ENCODE assay signal across 10 mouse cellular contexts in genomic region chr11:61142262-61142661, GRCm38 (mm10). TPM values are rescaled to one million over a fixed set of nuclear protein-coding genes. Genes with fewer than 3 reads are reported as not detected.
DNase-seq lines count a peak whose midpoint lies in the region; ATAC-seq and TF ChIP-seq lines count a peak whose summit lies in the region.
"Had no signal": no experiment of that assay in that cellular context is flagged by ENCODE, and none has a peak within 500 bp of the region (broad histone marks: within the 10 kb centered on the region; RNA-seq: fewer than 3 reads in every experiment).

No protein-coding gene starts in this region.

- WGBS in liver, embryonic 11.5 days = 25% methylated on average over 3 of the region's 3 CpGs
- WGBS in hindbrain, postnatal 0 days = 76% methylated on average over 3 of the region's 3 CpGs

- no peak for TF ChIP-seq CTCF in hindbrain, postnatal 0 days (IDR thresholded peaks at IDR 0.05; ENCODE audit: low read depth)
- TF ChIP-seq CTCF in layer of hippocampus, adult 2 months (conservative IDR thresholded peaks at IDR 0.05) = no peak

- H3K27me3 ChIP-seq in liver, embryonic 11.5 days (replicated peaks; ENCODE audit: control insufficient read depth, insufficient read depth, low read length) = peaks cover 2% of the 10 kb centered on the region; the same call in 1 of the 2 replicates
- no peaks in the 10 kb centered on the region for H3K27me3 ChIP-seq in hindbrain, postnatal 0 days (ENCODE audit: insufficient read depth, low read length)

- ATAC-seq in liver, embryonic 11.5 days (replicated peaks; ENCODE audit: low FRiP score) = no peak
- no peak for ATAC-seq in hindbrain, postnatal 0 days

- peaks cover 18% of the 10 kb centered on the region for H3K4me1 ChIP-seq in liver, embryonic 11.5 days (replicated peaks; ENCODE audit: control insufficient read depth, insufficient read depth, low read length)
- 0 out of 2 replicates have a peak, but pooled peaks cover 4% of the 10 kb centered on the region for H3K4me1 ChIP-seq in hindbrain, postnatal 0 days (ENCODE audit: insufficient read depth, low read length)

- no peaks in the 10 kb centered on the region for H3K36me3 ChIP-seq in liver, embryonic 11.5 days (ENCODE audit: control insufficient read depth, insufficient read depth, low read length)
- H3K36me3 ChIP-seq in hindbrain, postnatal 0 days (ENCODE audit: insufficient read depth, low read length) = no peaks in the 10 kb centered on the region

- H3K27ac ChIP-seq in liver, embryonic 11.5 days (ENCODE audit: low read depth, low read length) = peak overlapping the region; percentile 48; the same call in 1 of the 2 replicates
- no peak overlapping the region for H3K27ac ChIP-seq in hindbrain, postnatal 0 days
- no peak overlapping the region for H3K27ac ChIP-seq in layer of hippocampus, adult 2 months

- no peaks in the 10 kb centered on the region for H3K9me3 ChIP-seq in liver, embryonic 11.5 days (ENCODE audit: control insufficient read depth, low read length)
- H3K9me3 ChIP-seq in hindbrain, postnatal 0 days (ENCODE audit: low read length) = no peaks in the 10 kb centered on the region

- peak; percentile 94 for DNase-seq in 416B (ENCODE audit: low read depth)
- peak; percentile 17 for DNase-seq in ES-CJ7 (ENCODE audit: low read depth, low spot score)
- no peak for DNase-seq in liver, embryonic 11.5 days (ENCODE audit: low spot score)
- peak; percentile 74 for DNase-seq in naive thymus-derived CD4-positive, alpha-beta T cell, adult 2 months (ENCODE audit: low read depth)
- no peak for DNase-seq in hindbrain, postnatal 0 days (ENCODE audit: low spot score)
- no peak for DNase-seq in cerebellum, postnatal 10 days
- no peak for DNase-seq in testis, postnatal 14 days (ENCODE audit: low spot score)
- DNase-seq in layer of hippocampus, adult 2 months (ENCODE audit: low spot score in 2 of 2) = no peak
- DNase-seq: cerebellum, postnatal 25 days; right cerebral cortex, postnatal 25 days had no signal

- peak overlapping the region; percentile 60 for H3K4me2 ChIP-seq in liver, embryonic 11.5 days
- H3K4me2 ChIP-seq in hindbrain, postnatal 0 days (ENCODE audit: low read depth, low read length) = no peak overlapping the region

- H3K4me3 ChIP-seq in liver, embryonic 11.5 days (ENCODE audit: low read depth, low read length) = peak overlapping the region; percentile 31
- H3K4me3 ChIP-seq in hindbrain, postnatal 0 days (ENCODE audit: low read length) = no peak overlapping the region
- no peak overlapping the region; the same call in 1 of the 2 replicates for H3K4me3 ChIP-seq in layer of hippocampus, adult 2 months

- H3K9ac ChIP-seq in liver, embryonic 11.5 days (ENCODE audit: low read depth, low read length) = peak overlapping the region; percentile 51
- no peak overlapping the region for H3K9ac ChIP-seq in hindbrain, postnatal 0 days (replicated peaks; ENCODE audit: low read length)

RNA-seq across cellular contexts. Expression of gene Tnfrsf13b, which starts 15.7 kb away (rescaled TPM):
- 5.9 and 6.2 TPM in 2 replicates for polyA plus RNA-seq in liver, embryonic 11.5 days (2014; fragmentation: Nextera tagmentation; extraction: Ambion mirVana)
- 2.7 and 7.0 TPM in 2 replicates for total RNA-seq in hindbrain, postnatal 0 days (2014; rRNA removed)
- polyA plus RNA-seq in hindbrain, postnatal 0 days (2015; fragmentation: Nextera tagmentation; extraction: Ambion mirVana) = 1.1 and 1.5 TPM in 2 replicates
- 1 to 10 TPM in 1 of 2 experiments, under 1 TPM in 1; 0.98 to 1.5 TPM for total RNA-seq in layer of hippocampus, adult 2 months (2021)

RNA-seq across cellular contexts. Expression of gene Usp22, which starts 32.6 kb away (rescaled TPM):
- polyA plus RNA-seq in liver, embryonic 11.5 days (2014; fragmentation: Nextera tagmentation; extraction: Ambion mirVana) = 60.1 and 69.7 TPM in 2 replicates
- total RNA-seq in hindbrain, postnatal 0 days (2014; rRNA removed) = 526 and 577 TPM in 2 replicates
- polyA plus RNA-seq in hindbrain, postnatal 0 days (2015; fragmentation: Nextera tagmentation; extraction: Ambion mirVana) = 251 and 278 TPM in 2 replicates
- 100 to 1,000 TPM; 216 to 235 TPM for total RNA-seq in layer of hippocampus, adult 2 months (2021)

Comparison
In these comparisons a context has a peak if more than half of its experiments do, and no peak if none do; other contexts are left out.
1. DNase-seq: peak in 416B (single experiment), ES-CJ7 (single experiment) and naive thymus-derived CD4-positive, alpha-beta T cell, adult 2 months (single experiment); none in liver, embryonic 11.5 days (single experiment), hindbrain, postnatal 0 days (single experiment), cerebellum, postnatal 10 days (0 of 2), testis, postnatal 14 days (single experiment) and layer of hippocampus, adult 2 months (0 of 2).